Mouse (Mus musculus): ENCODE results near the gene Ppef2. TPM values are rescaled to one million over a fixed set of nuclear protein-coding genes. Genes with fewer than 3 reads are reported as not detected.
"Not testable (repeated sequence)": the region's sequence is repeated elsewhere in the genome, so short reads cannot be mapped to it uniquely, and the experiment has no call there.

Gene Ppef2
- polyA plus RNA-seq, 1 experiment from 2014 or later: not detected

DNA sequence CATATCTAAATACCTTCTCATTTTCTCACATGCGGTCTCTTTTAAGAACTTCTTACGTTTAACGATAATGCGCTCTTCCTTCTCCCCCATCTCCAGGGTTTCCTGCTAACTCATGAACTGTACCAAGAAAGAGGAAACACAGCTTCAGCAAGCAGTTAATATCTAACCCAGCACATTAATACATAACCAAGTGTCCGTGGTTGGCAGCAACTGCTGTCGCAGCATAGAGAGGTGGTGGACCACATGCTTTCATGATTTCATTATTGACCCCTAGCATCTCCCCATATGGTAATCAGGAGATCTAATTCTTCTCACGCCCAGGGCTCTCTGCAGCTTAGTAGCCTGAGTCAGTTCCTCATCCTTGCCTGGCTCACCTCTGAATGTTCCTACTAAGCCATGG is 50.9 kb downstream of the Ppef2 start:
- Histone ChIP-seq H3K4me1 (ENCODE audit: control insufficient read depth, insufficient read depth, low read length) (no peaks in the 10 kb centered on the region), H3K9ac (ENCODE audit: low read length) (no peak overlapping the region), H3K9me3 (ENCODE audit: control insufficient read depth, low read length) (no peaks in the 10 kb centered on the region), H3K4me3 (ENCODE audit: low read depth, low read length) (no peak overlapping the region), H3K27ac (ENCODE audit: low read depth, low read length) (no peak overlapping the region), H3K4me2 (no peak overlapping the region), H3K27me3 (ENCODE audit: control insufficient read depth, insufficient read depth, low read length) (no peaks in the 10 kb centered on the region), H3K36me3 (ENCODE audit: control insufficient read depth, insufficient read depth, low read length) (no peaks in the 10 kb centered on the region; the same call in 1 of the 2 replicates)
- 94% methylated on average over 7 of the region's 7 CpGs for WGBS
- ATAC-seq (ENCODE audit: low FRiP score) (no peak), DNase-seq (ENCODE audit: low spot score, missing footprints) (peak; percentile 39)

DNA sequence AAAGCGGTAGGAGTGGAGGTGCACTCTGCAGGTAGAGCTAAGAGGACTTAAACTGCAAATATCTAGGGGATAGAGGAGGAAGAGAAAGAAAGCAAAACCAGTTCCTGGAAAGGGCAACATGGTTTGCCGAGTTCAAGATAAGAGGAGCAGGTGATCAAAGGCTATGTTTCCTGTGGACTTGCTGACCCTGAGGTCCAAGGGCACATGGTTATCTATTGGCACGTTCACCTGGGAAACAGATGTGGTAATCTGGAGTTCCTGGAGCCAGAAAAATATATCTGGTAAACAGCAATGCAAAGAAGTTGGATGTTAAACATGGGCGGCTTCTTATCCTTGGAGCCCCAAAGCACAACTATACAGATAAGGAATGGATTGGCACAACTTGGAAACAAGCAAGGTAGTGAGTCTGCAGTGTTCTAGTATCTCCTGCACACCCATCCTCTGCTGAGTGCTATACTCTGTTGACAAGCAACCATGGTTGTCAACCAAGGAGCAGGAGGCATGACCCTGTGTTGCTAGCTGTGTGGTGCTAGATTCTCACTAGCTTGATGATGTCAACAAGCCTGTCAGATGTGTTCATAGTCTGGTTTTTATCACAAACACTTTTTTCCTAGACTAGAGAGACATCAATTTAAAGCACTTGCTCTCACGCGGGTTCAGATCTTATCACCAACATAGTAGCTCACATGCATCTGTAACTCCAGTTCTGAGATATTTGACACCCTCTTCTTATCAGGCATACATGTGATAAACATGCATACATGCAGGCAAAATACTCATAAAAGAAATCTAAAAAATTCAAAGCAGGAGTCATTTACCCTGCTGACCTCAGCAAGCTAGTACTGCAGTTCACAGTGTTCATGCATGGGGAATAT is 51.7 kb downstream of the Ppef2 start:
- Histone ChIP-seq H3K27ac (ENCODE audit: low read depth, low read length) (no peak overlapping the region), H3K4me1 (ENCODE audit: control insufficient read depth, insufficient read depth, low read length) (no peaks in the 10 kb centered on the region), H3K4me2 (no peak overlapping the region), H3K36me3 (ENCODE audit: control insufficient read depth, insufficient read depth, low read length) (peaks cover 4% of the 10 kb centered on the region; the same call in 1 of the 2 replicates), H3K9me3 (ENCODE audit: control insufficient read depth, low read length) (no peaks in the 10 kb centered on the region), H3K27me3 (ENCODE audit: control insufficient read depth, insufficient read depth, low read length) (no peaks in the 10 kb centered on the region), H3K4me3 (ENCODE audit: low read depth, low read length) (no peak overlapping the region), H3K9ac (ENCODE audit: low read length) (no peak overlapping the region)
- DNase-seq (ENCODE audit: low spot score, missing footprints) (peak; percentile 70), ATAC-seq (ENCODE audit: low FRiP score) (no peak)
- 96% methylated on average over 6 of the region's 6 CpGs for WGBS

DNA sequence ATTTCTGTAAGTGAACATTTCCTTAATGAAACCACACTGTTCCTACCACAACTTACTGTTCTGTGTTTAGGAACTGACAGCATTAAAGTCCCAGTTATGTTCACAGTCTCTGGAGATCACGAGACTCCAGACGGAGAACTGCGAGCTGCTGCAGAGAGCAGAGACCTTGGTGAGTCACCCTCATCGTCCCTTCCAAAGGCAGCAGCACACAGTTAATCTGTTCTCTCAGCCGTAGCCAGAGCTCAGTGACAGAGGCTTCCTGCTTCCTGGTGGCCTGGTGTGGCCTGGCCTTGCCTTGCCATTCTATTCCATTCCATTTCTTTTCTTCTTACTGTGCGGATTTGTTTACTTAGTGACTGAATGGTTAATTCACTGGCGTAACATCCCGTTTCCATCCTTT is 57.8 kb downstream of the Ppef2 start:
- no peaks in the 10 kb centered on the region for H3K27me3 ChIP-seq (ENCODE audit: control insufficient read depth, insufficient read depth, low read length)
- 63% methylated on average over 8 of the region's 8 CpGs for WGBS
- no peaks in the 10 kb centered on the region for H3K9me3 ChIP-seq (ENCODE audit: control insufficient read depth, low read length)
- no peak overlapping the region for H3K27ac ChIP-seq (ENCODE audit: low read depth, low read length)
- DNase-seq (ENCODE audit: low spot score, missing footprints) (peak; percentile 69), ATAC-seq (ENCODE audit: low FRiP score) (no peak)
- H3K36me3 ChIP-seq (ENCODE audit: control insufficient read depth, insufficient read depth, low read length): peaks cover 4% of the 10 kb centered on the region; the same call in 1 of the 2 replicates
- H3K9ac ChIP-seq (ENCODE audit: low read length): no peak overlapping the region
- H3K4me2 ChIP-seq: no peak overlapping the region
- H3K4me3 ChIP-seq (ENCODE audit: low read depth, low read length): no peak overlapping the region
- no peaks in the 10 kb centered on the region for H3K4me1 ChIP-seq (ENCODE audit: control insufficient read depth, insufficient read depth, low read length)

DNA sequence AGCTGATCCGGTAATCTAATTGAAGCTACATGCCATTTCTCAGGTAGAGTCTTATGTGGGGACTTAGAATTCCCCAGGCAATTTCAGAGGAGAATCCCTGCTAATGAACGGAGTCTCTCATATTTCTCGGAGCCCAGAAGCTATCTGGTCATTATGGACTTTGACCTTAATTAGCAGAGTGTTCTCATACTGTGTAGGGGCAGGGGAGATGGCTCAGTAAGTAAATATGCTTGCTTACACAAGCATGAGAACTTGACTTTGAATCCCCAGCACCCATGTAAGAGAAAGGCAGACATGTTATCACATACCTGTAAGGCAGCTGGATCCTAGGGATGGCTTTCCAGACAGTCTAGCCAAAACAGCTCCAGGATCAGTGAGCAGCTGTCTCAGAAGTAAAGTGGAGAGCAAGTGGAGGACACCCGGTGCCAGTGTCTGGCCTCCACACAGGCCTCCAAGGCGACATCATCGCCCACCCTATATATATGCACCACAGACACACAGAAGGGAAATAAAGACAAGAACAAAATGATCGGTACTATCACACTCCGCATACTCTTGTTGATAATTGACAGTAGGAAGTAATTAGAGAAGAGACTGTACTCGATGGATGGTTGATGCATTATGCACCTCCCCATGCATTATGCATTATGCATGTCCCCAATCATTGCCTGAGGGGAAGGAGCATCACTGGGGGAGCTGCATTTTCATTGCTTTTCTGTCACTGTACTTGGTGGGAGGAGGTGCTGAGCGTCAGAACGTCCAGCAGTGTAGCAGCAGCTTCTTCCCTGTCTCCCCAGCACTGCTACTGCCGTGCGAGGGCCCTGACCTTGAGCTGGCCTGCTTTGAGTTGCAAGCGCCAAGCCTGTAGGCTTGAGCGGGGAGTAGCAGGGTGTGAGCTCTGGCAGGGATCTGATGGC is 58.9 kb downstream of the Ppef2 start:
- no peak overlapping the region for H3K4me3 ChIP-seq (ENCODE audit: low read depth, low read length)
- peak; percentile 80 for DNase-seq (ENCODE audit: low spot score, missing footprints)

DNA sequence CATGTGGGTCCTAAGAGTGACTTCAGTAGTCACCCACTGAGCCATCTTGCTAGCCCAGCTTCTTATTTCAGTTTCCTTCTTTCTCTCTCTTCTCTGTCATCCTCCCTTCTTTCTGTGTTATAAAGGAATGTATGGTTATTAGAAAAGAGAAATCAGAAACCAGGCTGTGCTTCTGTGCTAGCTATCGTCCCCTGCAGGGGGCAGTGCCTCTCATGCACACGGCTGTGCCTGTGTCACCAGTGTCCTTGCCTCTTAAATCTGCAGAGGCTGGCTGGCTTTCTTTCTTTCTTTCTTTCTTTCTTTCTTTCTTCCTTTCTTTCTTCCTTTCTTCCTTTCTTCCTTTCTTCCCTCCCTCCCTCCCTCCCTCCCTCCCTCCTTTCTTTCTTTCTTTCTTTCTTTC is 60.4 kb downstream of the Ppef2 start:
- not testable (repeated sequence) for H3K36me3 ChIP-seq (ENCODE audit: control insufficient read depth, insufficient read depth, low read length); H3K4me1 ChIP-seq (ENCODE audit: control insufficient read depth, insufficient read depth, low read length); ATAC-seq (ENCODE audit: low FRiP score); H3K4me3 ChIP-seq (ENCODE audit: low read depth, low read length); H3K9me3 ChIP-seq (ENCODE audit: control insufficient read depth, low read length); H3K4me2 ChIP-seq; DNase-seq (ENCODE audit: low spot score, missing footprints); H3K27me3 ChIP-seq (ENCODE audit: control insufficient read depth, insufficient read depth, low read length); H3K27ac ChIP-seq (ENCODE audit: low read depth, low read length); H3K9ac ChIP-seq (ENCODE audit: low read length)
- 29% methylated on average over 2 of the region's 2 CpGs for WGBS

More for the DNA sequence above, 58.9 kb downstream of the Ppef2 start:
- Histone ChIP-seq H3K9me3 (ENCODE audit: control insufficient read depth, low read length) (no peaks in the 10 kb centered on the region), H3K27me3 (ENCODE audit: control insufficient read depth, insufficient read depth, low read length) (no peaks in the 10 kb centered on the region), H3K9ac (ENCODE audit: low read length) (no peak overlapping the region), H3K36me3 (ENCODE audit: control insufficient read depth, insufficient read depth, low read length) (peaks cover 8% of the 10 kb centered on the region; the same call in 1 of the 2 replicates), H3K27ac (ENCODE audit: low read depth, low read length) (no peak overlapping the region), H3K4me2 (no peak overlapping the region), H3K4me1 (ENCODE audit: control insufficient read depth, insufficient read depth, low read length) (no peaks in the 10 kb centered on the region)
- peak; percentile 46; the same call in 1 of the 2 replicates for ATAC-seq (ENCODE audit: low FRiP score)
- 91% methylated on average over 15 of the region's 15 CpGs for WGBS

DNA sequence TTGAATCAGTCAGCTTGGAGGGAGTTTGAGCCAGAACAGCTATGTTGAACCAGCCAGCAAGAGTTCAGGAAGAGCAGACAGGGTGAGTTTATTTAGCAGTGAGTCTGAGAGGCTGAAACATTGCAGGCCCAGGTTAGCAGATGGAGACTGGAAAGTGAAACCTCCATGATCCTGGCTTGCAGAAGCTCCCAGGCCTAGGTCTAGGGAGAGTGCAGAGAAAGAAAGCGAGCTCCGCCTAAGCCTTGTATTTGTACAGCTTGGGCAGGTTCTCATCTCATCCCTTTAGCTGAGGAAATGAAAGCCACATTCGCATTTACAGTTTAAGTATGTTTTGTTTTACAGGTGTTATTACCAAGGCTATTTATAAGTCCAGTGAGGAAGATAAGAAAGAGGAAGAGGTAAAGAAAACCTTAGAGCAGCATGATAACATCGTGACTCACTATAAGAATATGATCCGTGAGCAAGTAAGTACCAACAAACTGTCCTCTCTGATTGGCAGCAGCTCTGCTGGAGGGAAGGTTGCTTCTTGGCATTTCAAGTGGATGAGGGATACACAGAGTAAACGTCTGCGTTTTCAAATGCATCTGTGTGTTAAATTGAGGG is 67.1 kb downstream of the Ppef2 start:
- Histone ChIP-seq H3K9me3 (ENCODE audit: control insufficient read depth, low read length) (no peaks in the 10 kb centered on the region), H3K9ac (ENCODE audit: low read length) (no peak overlapping the region), H3K4me2 (no peak overlapping the region), H3K4me3 (ENCODE audit: low read depth, low read length) (no peak overlapping the region), H3K27me3 (ENCODE audit: control insufficient read depth, insufficient read depth, low read length) (no peaks in the 10 kb centered on the region), H3K4me1 (ENCODE audit: control insufficient read depth, insufficient read depth, low read length) (no peaks in the 10 kb centered on the region), H3K36me3 (ENCODE audit: control insufficient read depth, insufficient read depth, low read length) (peaks cover 12% of the 10 kb centered on the region; the same call in 1 of the 2 replicates), H3K27ac (ENCODE audit: low read depth, low read length) (no peak overlapping the region)
- WGBS: 96% methylated on average over 7 of the region's 7 CpGs
- peak; percentile 54 for DNase-seq (ENCODE audit: low spot score, missing footprints)
- no peak for ATAC-seq (ENCODE audit: low FRiP score)

DNA sequence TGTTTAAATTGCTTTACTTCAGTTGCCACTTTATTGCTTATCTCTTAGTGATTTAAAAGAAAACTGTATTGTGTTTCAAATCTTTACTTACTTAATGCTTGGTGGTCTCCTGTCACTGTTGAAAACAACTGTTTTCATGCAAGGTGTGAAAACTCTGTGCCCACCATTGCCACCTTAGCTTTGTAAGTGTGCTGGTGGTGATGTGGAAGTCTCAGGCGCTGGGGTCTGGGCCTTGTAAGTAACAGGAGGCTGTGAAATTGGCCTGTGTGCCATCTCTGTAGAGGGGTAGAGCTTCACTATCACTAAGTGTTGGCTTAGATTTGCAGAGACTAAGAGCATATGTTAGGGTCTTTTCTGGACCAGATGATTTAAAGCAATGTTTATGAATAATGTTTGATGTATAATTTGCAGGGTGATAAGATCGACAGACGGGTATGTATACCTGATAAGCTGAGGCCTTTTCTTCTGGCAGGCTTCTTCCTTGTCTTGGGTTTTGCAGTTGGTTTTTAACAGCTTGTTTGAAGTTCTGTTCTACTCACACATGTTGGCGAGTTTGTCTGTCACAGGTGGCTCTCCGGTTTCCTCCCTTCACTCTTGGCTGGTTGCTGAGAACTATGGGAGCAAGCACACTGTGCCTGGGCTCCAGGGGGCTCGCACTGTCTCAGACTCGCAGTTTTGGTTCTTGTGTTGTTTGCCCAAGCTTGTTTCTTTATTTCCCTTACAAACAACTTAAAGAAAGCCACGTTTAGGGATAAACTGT is 72.8 kb downstream of the Ppef2 start:
- no peak for ATAC-seq (ENCODE audit: low FRiP score)
- Histone ChIP-seq H3K27ac (ENCODE audit: low read depth, low read length) (no peak overlapping the region), H3K4me3 (ENCODE audit: low read depth, low read length) (no peak overlapping the region), H3K9ac (ENCODE audit: low read length) (no peak overlapping the region), H3K4me1 (ENCODE audit: control insufficient read depth, insufficient read depth, low read length) (no peaks in the 10 kb centered on the region), H3K36me3 (ENCODE audit: control insufficient read depth, insufficient read depth, low read length) (peaks cover 4% of the 10 kb centered on the region), H3K9me3 (ENCODE audit: control insufficient read depth, low read length) (no peaks in the 10 kb centered on the region), H3K4me2 (no peak overlapping the region), H3K27me3 (ENCODE audit: control insufficient read depth, insufficient read depth, low read length) (no peaks in the 10 kb centered on the region)
- peak; percentile 73 for DNase-seq (ENCODE audit: low spot score, missing footprints)
- WGBS: 91% methylated on average over 8 of the region's 8 CpGs
